30 mouse cellular contexts compared by ENCODE assay signal in the genomic region with DNA sequence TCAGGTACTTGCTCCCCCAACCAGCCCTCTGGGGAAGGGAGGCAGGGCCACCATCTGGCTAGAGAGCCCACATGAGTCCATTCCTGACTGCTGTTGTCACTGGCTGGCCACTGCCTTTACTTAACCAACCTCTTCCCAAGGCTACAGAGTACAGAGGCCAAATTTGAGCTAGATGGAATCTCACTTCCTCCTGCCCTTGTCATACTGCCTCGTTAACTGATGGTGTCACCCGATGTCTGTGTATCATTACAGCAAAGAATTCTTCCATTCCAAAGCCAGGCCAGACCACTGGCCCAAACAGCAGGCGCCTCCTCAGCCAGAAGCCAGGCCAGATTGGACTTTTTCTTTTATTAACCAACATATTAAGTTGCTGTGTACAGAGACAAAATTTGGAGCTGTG. TPM values are rescaled to one million over a fixed set of nuclear protein-coding genes. Genes with fewer than 3 reads are reported as not detected.
"Had no signal": no experiment of that assay in that cellular context is flagged by ENCODE, and none has a peak within 500 bp of the region (broad histone marks: within the 10 kb centered on the region; RNA-seq: fewer than 3 reads in every experiment).

No protein-coding gene starts in this region.

- H3K27ac ChIP-seq: kidney, postnatal 0 days; limb, embryonic 12.5 days; limb, embryonic 15.5 days; liver, embryonic 15.5 days; midbrain, embryonic 15.5 days; neural tube, embryonic 13.5 days; stomach, embryonic 15.5 days had no signal

- H3K36me3 ChIP-seq: limb, embryonic 12.5 days; limb, embryonic 15.5 days; liver, embryonic 15.5 days; midbrain, embryonic 15.5 days; neural tube, embryonic 13.5 days; stomach, embryonic 15.5 days had no signal

- H3K9ac ChIP-seq: limb, embryonic 12.5 days; limb, embryonic 15.5 days; liver, embryonic 15.5 days; midbrain, embryonic 15.5 days; neural tube, embryonic 13.5 days; stomach, embryonic 15.5 days had no signal

- ATAC-seq: lung, postnatal 0 days; midbrain, embryonic 15.5 days had no signal

- H3K9me3 ChIP-seq: limb, embryonic 12.5 days; limb, embryonic 15.5 days; liver, embryonic 15.5 days; midbrain, embryonic 15.5 days; neural tube, embryonic 13.5 days; stomach, embryonic 15.5 days had no signal

- H3K4me3 ChIP-seq: limb, embryonic 12.5 days; limb, embryonic 15.5 days; liver, embryonic 15.5 days; midbrain, embryonic 15.5 days; myocyte; neural tube, embryonic 13.5 days; stomach, embryonic 15.5 days had no signal

- H3K4me1 ChIP-seq: liver, embryonic 15.5 days; stomach, embryonic 15.5 days had no signal

- DNase-seq: kidney, adult 2 months; kidney, postnatal 25 days; left cerebral cortex, postnatal 4 days; lung, adult 18-20 months; lung, postnatal 36 days; retina, postnatal 1 day; right cerebral cortex, postnatal 25 days; spleen, adult 18-20 months; thymus, postnatal 25 days had no signal

- H3K4me2 ChIP-seq: limb, embryonic 12.5 days; limb, embryonic 15.5 days; liver, embryonic 11.5 days; liver, embryonic 15.5 days; midbrain, embryonic 11.5 days; midbrain, embryonic 15.5 days; neural tube, embryonic 13.5 days; stomach, embryonic 15.5 days had no signal

RNA-seq across cellular contexts. Expression of gene Foxi2, which starts 1.6 kb away (rescaled TPM):
- total RNA-seq: layer of hippocampus, adult 8-10 months; layer of hippocampus, postnatal 14 days; left cerebral cortex, adult 8-10 months; left cerebral cortex, postnatal 14 days; left cerebral cortex, postnatal 4 days; megakaryocyte progenitor cell, adult 5-6 weeks; megakaryocyte-erythroid progenitor cell, adult 5-6 weeks; monocyte, adult 5-6 weeks; neutrophil, adult 5-6 weeks had no signal
- polyA plus RNA-seq: kidney, adult 2 months; kidney, embryonic 14.5 days; kidney, postnatal 0 days; large intestine, adult 2 months; limb, embryonic 15.5 days; liver, embryonic 11.5 days; liver, embryonic 15.5 days; lung, postnatal 0 days; myocyte; neural tube, embryonic 13.5 days; stomach, embryonic 15.5 days had no signal
